Mouse (Mus musculus) kidney, embryonic 14.5 days (tissue): ENCODE measurements at regions not wholly inside any gene's neighbourhood (a gene's known extent, or its start where the extent isn't known, plus 50 kb on each side); places are given as distances from the start of the nearest gene placed in this dataset.

ENCODE experiments used
- ATAC-seq: fragments of 200-750 bp; cut with Nextera tagmentation; 2 replicates; pipeline ENCODE4 v1.8.0; 2017; ENCODE audit warnings: moderate number of reproducible peaks, mild to moderate bottlenecking, moderate TSS enrichment, moderate library complexity; ENCODE audit not compliant: low FRiP score, low TSS enrichment
- H3K27ac ChIP-seq: fragments of 300-500 bp; sonication (generic); 2 replicates; pipeline ENCODE4 v1.5.1; 2014; ENCODE audit warnings: low read depth, mild to moderate bottlenecking, low read length, moderate library complexity, mixed read lengths
- H3K27me3 ChIP-seq: fragments of 300-500 bp; sonication (generic); 2 replicates; pipeline ENCODE4 v1.6.1; 2014; ENCODE audit warnings: mild to moderate bottlenecking, low read length; ENCODE audit not compliant: control insufficient read depth, insufficient read depth
- H3K36me3 ChIP-seq: fragments of 300-500 bp; sonication (generic); 2 replicates; pipeline ENCODE4 v1.6.1; 2014; ENCODE audit warnings: low read length, mixed read lengths; ENCODE audit not compliant: control insufficient read depth, insufficient read depth
- H3K4me1 ChIP-seq: fragments of 300-500 bp; sonication (generic); 2 replicates; pipeline ENCODE4 v1.6.1; 2014; ENCODE audit warnings: low read length, mixed read lengths; ENCODE audit not compliant: control insufficient read depth, insufficient read depth
- H3K4me2 ChIP-seq: fragments of 300-500 bp; sonication (generic); replicated peaks from 2 replicates; pipeline ENCODE4 v1.6.1; 2014; ENCODE audit warnings: low read depth, mild to moderate bottlenecking, low read length
- H3K4me3 ChIP-seq: fragments of 300-500 bp; sonication (generic); 2 replicates; pipeline ENCODE4 v1.5.1; 2014; ENCODE audit warnings: mild to moderate bottlenecking, low read length
- H3K9ac ChIP-seq: fragments of 300-500 bp; sonication (generic); 2 replicates; pipeline ENCODE4 v1.6.1; 2014; ENCODE audit warnings: low read depth, mild to moderate bottlenecking, low read length, moderate library complexity
- H3K9me3 ChIP-seq: fragments of 300-500 bp; sonication (generic); 2 replicates; pipeline ENCODE4 v1.6.1; 2016; ENCODE audit warnings: low read length; ENCODE audit not compliant: control insufficient read depth
- WGBS: fragments of 180-500 bp; shearing (Covaris S2); extraction: QIAGEN DNeasy Blood & Tissue Kit; methylation state at CpG from one replicate; pipeline ENCODE4 v1.1.7; 2014; 5-methylcytosine and 5-hydroxymethylcytosine counted together

GRCm38 (mm10) chr12:39797843-39798242 lies 240.0 kb downstream of the Arl4a start:
- Histone ChIP-seq H3K27ac (no peak overlapping the region), H3K9me3 (no peaks in the 10 kb centered on the region), H3K4me1 (no peaks in the 10 kb centered on the region), H3K4me2 (no peak overlapping the region), H3K36me3 (no peaks in the 10 kb centered on the region), H3K9ac (no peak overlapping the region), H3K4me3 (no peak overlapping the region), H3K27me3 (no peaks in the 10 kb centered on the region)
- no peak for ATAC-seq
- WGBS, result 95% methylated on average over 2 of the region's 2 CpGs

GRCm38 (mm10) chr12:39796939-39797338 lies 240.9 kb downstream of the Arl4a start:
- Histone ChIP-seq H3K27me3 (no peaks in the 10 kb centered on the region), H3K27ac (no peak overlapping the region), H3K36me3 (no peaks in the 10 kb centered on the region), H3K4me1 (no peaks in the 10 kb centered on the region), H3K9me3 (no peaks in the 10 kb centered on the region), H3K4me2 (no peak overlapping the region), H3K4me3 (no peak overlapping the region), H3K9ac (no peak overlapping the region)
- 91% methylated on average over 3 of the region's 3 CpGs for whole genome bisulfite sequencing
- no peak for ATAC-seq

GRCm38 (mm10) chr12:39785026-39785425 lies 252.8 kb downstream of the Arl4a start:
- no peaks in the 10 kb centered on the region for H3K27me3 ChIP-seq
- ATAC-seq, result peak; percentile 66; the same call in 1 of the 2 replicates
- no peak overlapping the region for H3K27ac ChIP-seq
- H3K36me3 ChIP-seq, result no peaks in the 10 kb centered on the region
- H3K4me2 ChIP-seq, result no peak overlapping the region
- no peak overlapping the region for H3K4me3 ChIP-seq
- H3K4me1 ChIP-seq, result no peaks in the 10 kb centered on the region
- 47% methylated on average over 3 of the region's 3 CpGs for WGBS
- no peak overlapping the region for H3K9ac ChIP-seq
- H3K9me3 ChIP-seq, result no peaks in the 10 kb centered on the region

GRCm38 (mm10) chr12:39784532-39784931 lies 253.3 kb downstream of the Arl4a start:
- H3K27me3 ChIP-seq, result no peaks in the 10 kb centered on the region
- H3K9me3 ChIP-seq, result no peaks in the 10 kb centered on the region
- H3K4me1 ChIP-seq, result no peaks in the 10 kb centered on the region
- H3K9ac ChIP-seq, result no peak overlapping the region
- H3K36me3 ChIP-seq, result no peaks in the 10 kb centered on the region
- H3K4me3 ChIP-seq, result no peak overlapping the region
- H3K4me2 ChIP-seq, result no peak overlapping the region
- peak; percentile 52; the same call in 1 of the 2 replicates for ATAC-seq
- no peak overlapping the region for H3K27ac ChIP-seq
- 50% methylated on average over 3 of the region's 3 CpGs for WGBS

GRCm38 (mm10) chr12:39776173-39776572 lies 261.7 kb downstream of the Arl4a start:
- Histone ChIP-seq H3K4me1 (no peaks in the 10 kb centered on the region), H3K9ac (no peak overlapping the region), H3K4me2 (no peak overlapping the region), H3K36me3 (no peaks in the 10 kb centered on the region), H3K4me3 (no peak overlapping the region), H3K27me3 (no peaks in the 10 kb centered on the region), H3K27ac (no peak overlapping the region), H3K9me3 (no peaks in the 10 kb centered on the region)
- 88% methylated on average over 3 of the region's 3 CpGs for WGBS
- ATAC-seq, result no peak

- H3K27me3 ChIP-seq, result no peaks in the 10 kb centered on the region
- H3K4me1 ChIP-seq, result no peaks in the 10 kb centered on the region
- H3K4me2 ChIP-seq, result no peak overlapping the region
- H3K9ac ChIP-seq, result no peak overlapping the region
- H3K9me3 ChIP-seq, result no peaks in the 10 kb centered on the region
- no peak overlapping the region for H3K27ac ChIP-seq
- 86% methylated on average over 11 of the region's 11 CpGs for WGBS
- no peak for ATAC-seq
- H3K4me3 ChIP-seq, result no peak overlapping the region
- H3K36me3 ChIP-seq, result no peaks in the 10 kb centered on the region
Measured at GRCm38 (mm10) chr12:39766988-39767387, 270.8 kb downstream of the Arl4a start.

- Histone ChIP-seq H3K4me1 (no peaks in the 10 kb centered on the region), H3K36me3 (no peaks in the 10 kb centered on the region), H3K4me3 (no peak overlapping the region), H3K9ac (no peak overlapping the region), H3K9me3 (no peaks in the 10 kb centered on the region), H3K27me3 (no peaks in the 10 kb centered on the region), H3K27ac (no peak overlapping the region), H3K4me2 (no peak overlapping the region)
- 86% methylated on average over 3 of the region's 3 CpGs for WGBS
- no peak for ATAC-seq
Measured at GRCm38 (mm10) chr12:39763529-39763928, 274.3 kb downstream of the Arl4a start.

- ATAC-seq, result no peak
- Histone ChIP-seq H3K9ac (no peak overlapping the region), H3K4me3 (no peak overlapping the region), H3K27ac (no peak overlapping the region), H3K27me3 (no peaks in the 10 kb centered on the region), H3K9me3 (no peaks in the 10 kb centered on the region), H3K4me2 (no peak overlapping the region), H3K36me3 (no peaks in the 10 kb centered on the region), H3K4me1 (no peaks in the 10 kb centered on the region)
- WGBS, result 64% methylated on average over 5 of the region's 5 CpGs
Measured at GRCm38 (mm10) chr12:39761946-39762345, 275.9 kb downstream of the Arl4a start.

- H3K4me1 ChIP-seq, result no peaks in the 10 kb centered on the region
- H3K4me3 ChIP-seq, result no peak overlapping the region
- H3K9ac ChIP-seq, result no peak overlapping the region
- ATAC-seq, result no peak
- 42% methylated on average over 1 of the region's 1 CpGs for WGBS
- no peaks in the 10 kb centered on the region for H3K27me3 ChIP-seq
- H3K9me3 ChIP-seq, result no peaks in the 10 kb centered on the region
- no peak overlapping the region for H3K4me2 ChIP-seq
- H3K27ac ChIP-seq, result no peak overlapping the region
- H3K36me3 ChIP-seq, result no peaks in the 10 kb centered on the region
Measured at GRCm38 (mm10) chr12:39761326-39761725, 276.5 kb downstream of the Arl4a start.

GRCm38 (mm10) chr12:39757975-39758374 lies 279.9 kb downstream of the Arl4a start:
- Histone ChIP-seq H3K9me3 (no peaks in the 10 kb centered on the region), H3K4me2 (no peak overlapping the region), H3K36me3 (no peaks in the 10 kb centered on the region), H3K27ac (no peak overlapping the region), H3K27me3 (no peaks in the 10 kb centered on the region), H3K9ac (no peak overlapping the region), H3K4me3 (no peak overlapping the region), H3K4me1 (no peaks in the 10 kb centered on the region)
- ATAC-seq, result no peak
